Mouse (Mus musculus): ENCODE data around the gene Hoxc8. TPM values are rescaled to one million over a fixed set of nuclear protein-coding genes. Genes with fewer than 3 reads are reported as not detected.

Hoxc8 gene
- total RNA-seq (2021), result not detected

DNA sequence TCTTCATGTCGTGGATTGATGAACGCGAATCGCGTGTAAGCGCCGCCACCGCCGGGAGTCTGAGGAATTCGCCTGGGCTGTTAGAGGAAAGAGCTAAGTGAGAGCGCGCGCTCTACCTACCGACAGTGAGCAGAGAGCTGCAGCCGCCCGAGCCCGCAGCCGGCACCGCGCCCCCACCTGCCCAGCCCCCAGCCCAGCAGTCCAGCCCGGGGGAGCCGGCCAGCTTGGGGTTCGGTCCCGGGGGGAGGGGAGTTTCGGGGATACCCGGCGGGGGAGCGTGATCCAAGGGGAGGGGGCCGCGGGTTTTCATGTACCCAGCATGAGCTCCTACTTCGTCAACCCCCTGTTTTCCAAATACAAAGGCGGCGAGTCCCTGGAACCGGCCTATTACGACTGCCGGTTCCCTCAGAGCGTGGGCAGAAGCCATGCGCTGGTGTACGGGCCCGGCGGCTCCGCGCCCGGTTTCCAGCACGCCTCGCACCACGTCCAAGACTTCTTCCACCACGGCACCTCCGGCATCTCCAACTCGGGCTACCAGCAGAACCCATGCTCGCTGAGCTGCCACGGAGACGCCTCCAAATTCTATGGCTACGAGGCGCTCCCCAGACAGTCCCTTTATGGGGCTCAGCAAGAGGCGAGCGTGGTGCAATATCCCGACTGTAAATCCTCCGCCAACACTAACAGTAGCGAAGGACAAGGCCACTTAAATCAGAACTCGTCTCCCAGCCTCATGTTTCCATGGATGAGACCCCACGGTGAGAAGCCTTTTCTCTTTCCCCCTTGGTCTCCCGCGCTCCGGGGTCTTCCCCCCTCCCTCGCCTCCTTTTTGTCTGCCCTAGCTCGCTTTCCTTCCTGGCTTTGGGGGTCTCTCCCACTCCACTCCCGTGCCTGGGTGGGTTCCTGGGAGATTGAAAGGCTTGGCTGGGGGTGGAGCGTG, at the start of gene Hoxc8:
Hoxc8 (plus strand) TSS at position 147 of the 937 bp plus-strand sequence.
- intact Hi-C loops (cut with DNase I), result loop anchor here (5.0 kb wide), 1 partner anchor 317 kb away; no protein-coding TSS in a partner anchor

GRCm38 (mm10) chr15:102942739-102943467, 47.5 kb upstream of the Hoxc8 start:
- DNase-seq, result no peak
- intact Hi-C loops (cut with DNase I), result no loop called here

More for the DNA sequence above, at the start of gene Hoxc8:
- no peak for DNase-seq

DNA sequence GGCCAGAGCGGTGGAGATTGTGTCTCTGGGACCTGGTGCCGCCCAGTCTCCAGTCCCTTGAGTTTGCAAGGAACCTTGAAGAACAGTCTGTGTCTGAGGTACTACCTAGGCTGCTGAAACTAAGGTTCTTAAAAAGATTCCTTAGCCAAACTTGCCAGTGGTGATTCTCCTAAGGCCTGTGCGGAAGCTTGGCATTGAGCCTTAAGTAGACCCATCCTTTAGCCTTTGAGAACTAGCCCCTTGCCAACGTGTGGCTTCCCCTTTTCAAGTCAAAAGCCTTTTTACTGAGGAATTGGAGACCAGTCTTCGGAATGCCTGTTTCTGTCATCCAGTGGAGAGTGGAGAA, 47.0 kb upstream of the Hoxc8 start:
- DNase-seq, result no peak
- intact Hi-C loops (cut with DNase I), result no loop called here

DNA sequence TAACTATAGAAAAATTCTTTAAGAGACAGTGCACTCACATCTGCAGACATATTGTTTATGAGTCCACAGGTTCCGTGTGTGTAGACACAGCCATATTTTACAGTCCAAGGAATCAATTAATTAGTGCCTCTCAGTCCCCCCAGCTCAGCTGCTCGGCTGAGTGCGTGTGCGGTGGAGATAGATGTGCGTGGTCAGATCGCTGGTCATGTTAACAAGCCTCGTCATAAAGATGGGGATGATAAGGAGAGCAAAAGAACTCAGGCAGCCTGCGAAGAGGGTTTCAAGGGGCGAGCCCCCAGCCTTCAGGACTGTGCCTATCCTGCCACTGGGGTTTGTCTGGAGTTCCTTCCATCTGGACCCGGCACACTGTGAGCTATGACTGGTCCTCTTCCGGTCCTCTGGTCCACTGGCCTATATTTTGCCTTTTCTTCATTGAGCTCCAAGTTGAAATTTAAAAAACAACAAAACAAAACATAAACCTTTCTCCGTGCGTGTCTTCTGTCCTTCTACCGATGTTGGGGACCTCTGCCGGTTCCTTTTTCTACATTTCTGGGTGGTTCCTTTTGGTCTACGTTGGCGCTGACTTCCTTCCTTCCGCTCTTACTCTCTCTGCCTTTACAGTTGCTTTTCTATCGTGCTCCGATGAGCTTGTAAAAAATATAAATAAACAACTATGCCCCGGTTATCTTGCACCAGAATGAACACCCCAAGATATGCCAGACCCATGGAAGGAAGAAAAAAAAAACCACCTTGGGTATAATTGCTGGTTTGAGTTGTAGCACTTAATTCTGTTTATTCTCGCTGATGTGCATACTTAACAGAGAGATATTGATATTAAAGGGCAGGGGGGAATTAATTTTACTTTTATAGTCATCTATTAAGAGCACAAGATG, 45.0 kb upstream of the Hoxc8 start:
- DNase-seq, result no peak
- intact Hi-C loops (cut with DNase I), result no loop called here

DNA sequence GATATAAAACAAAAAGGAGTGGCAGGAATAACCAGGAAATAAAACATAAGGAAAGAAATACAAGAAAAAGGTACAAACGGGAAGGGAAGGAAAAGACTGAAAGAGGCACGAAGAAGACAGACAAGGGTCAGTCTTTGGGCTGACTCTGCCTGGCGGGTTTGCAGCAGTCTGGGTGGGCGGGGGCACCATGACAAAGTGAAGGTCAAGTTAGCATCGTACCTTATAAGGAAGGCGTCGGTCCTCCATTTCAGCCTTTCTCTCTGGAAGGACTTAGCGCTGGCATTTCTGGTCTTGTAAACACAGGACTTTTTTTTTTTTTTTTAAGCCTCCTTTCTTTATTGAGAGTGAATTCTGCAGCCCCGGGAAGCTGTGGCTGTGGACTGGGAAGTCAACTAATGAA, 43.1 kb upstream of the Hoxc8 start:
- no peak for DNase-seq
- intact Hi-C loops (cut with DNase I), result no loop called here

GRCm38 (mm10) chr15:102948842-102949241, 41.6 kb upstream of the Hoxc8 start:
- DNase-seq, result no peak
- intact Hi-C loops (cut with DNase I), result no loop called here

DNA sequence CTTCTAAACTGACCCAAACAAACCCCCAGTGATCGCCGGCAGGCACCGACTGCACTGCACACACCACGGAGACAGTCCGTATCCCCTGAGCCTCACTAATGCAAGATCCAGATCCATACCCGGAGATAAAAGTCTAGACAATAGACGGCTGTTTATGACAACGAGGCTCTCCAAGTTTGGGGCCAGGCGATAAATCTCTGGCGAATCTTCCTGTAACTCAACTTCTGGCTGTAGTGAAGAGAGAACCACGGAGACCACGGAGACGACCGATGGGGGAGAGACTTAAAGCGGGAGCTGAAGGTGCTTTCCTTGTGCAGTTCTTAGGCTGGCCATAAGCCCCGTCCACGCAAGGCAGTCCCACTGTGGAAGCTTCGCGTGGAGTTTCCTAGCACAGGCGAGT, 40.7 kb upstream of the Hoxc8 start:
- intact Hi-C loops (cut with DNase I), result no loop called here
- no peak for DNase-seq

DNA sequence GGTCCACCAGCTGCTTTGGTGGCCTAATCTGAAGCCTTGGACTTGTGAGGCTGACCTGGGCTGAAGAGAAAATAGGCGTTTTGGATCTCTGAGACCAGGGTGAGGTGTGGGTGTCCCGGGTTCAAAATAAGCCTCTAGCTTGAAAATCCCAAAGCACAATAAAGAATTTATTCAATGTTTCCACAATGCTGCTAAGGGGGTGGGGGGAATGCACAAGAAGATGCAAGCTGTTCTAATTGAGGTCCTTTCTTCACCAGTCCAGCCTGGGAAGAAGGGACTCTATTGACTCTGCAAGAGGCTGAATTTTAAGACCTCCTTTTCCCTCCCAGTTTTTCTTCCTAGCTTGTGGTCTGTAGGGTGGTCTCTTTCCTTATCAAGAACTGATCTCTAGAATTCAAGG, 39.5 kb upstream of the Hoxc8 start:
- no peak for DNase-seq
- intact Hi-C loops (cut with DNase I), result no loop called here

GRCm38 (mm10) chr15:102953561-102953960, 36.8 kb upstream of the Hoxc8 start:
- intact Hi-C loops (cut with DNase I), result no loop called here
- DNase-seq, result no peak

DNA sequence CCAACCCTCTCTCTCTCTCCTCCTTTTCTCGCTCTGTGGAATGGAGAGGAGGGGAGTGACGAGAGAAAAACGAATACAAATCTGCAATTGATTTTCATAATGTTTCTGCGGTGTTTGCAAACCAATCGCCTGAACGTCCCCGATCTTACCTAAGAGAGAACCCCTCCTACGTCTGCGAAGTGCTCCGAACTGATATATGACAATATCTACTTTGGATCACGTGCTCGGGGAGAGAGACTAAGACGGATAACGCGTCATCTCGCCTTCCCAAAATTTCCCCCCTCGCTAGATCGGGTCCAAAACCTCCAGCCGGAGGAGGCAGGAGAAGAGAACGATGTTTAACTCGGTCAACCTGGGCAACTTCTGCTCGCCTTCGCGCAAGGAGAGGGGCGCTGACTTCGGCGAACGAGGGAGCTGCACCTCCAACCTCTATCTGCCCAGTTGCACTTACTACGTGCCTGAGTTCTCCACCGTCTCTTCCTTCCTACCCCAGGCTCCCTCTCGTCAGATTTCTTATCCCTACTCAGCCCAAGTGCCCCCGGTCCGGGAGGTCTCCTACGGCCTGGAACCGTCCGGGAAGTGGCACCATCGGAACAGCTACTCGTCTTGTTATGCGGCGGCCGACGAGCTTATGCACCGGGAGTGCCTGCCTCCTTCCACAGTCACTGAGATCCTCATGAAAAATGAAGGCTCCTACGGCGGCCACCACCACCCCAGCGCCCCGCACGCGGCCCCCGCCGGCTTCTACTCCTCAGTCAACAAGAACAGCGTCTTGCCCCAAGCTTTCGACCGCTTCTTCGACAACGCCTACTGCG, 36.0 kb upstream of the Hoxc8 start, which contains the start of gene Hoxc11:
Hoxc11 (plus strand) TSS at position 236 of the 815 bp plus-strand sequence.
- intact Hi-C loops (cut with DNase I), result no loop called here
- DNase-seq, result no peak

DNA sequence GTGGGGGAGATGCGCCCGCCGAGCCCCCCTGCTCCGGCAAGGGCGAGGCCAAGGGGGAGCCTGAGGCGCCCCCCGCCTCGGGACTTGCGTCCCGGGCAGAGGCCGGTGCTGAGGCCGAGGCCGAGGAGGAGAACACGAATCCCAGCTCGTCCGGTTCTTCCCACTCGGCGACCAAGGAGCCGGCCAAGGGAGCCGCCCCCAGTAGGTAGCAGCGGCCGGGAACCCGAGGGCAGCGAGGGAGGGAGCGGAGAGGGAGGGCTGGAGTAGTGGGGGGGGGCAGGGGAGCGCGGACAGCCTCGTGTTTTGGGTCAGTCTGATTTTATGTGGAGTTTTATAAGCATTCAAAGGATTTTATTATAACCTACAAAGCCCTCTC, 35.4 kb upstream of the Hoxc8 start:
- no peak for DNase-seq
- intact Hi-C loops (cut with DNase I), result no loop called here

DNA sequence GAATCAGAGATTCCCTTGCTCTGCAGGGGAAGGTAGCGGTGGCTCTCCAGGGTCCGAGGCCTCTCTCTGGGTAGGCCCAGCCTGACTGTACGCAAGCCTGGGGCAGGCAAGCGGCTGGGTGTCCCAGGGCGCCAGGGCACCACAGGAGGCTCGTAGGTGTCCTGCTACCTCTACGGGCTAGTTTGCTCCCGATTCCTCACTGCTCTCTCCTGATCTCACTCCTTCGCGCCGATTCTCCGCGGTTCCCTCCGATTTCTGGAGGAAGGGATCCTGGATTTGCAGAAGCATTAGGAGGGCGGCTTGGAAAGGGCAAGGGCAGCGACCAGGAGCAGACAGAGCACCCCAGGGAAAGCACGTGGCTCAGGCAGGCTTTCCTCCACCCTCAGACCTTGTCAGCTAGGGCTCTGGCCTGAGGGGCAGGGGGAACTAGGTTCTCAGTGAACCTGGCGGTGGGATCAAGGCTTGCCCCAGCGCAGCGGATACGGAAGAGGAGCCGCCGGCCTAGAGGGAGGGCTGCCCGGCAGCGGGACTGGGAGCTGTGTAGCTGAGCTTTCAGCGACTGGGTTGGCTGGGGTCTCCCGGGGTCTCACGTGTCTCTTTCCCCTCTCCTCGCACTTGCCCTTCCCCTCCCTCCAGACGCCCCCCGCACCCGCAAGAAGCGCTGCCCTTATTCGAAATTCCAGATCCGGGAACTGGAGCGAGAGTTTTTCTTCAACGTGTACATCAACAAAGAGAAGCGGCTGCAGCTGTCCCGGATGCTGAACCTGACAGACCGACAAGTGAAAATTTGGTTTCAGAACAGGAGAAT, 34.4 kb upstream of the Hoxc8 start:
- intact Hi-C loops (cut with DNase I), result no loop called here
- no peak for DNase-seq

- no peak for DNase-seq
- intact Hi-C loops (cut with DNase I), result no loop called here
Measured at GRCm38 (mm10) chr15:102956906-102957305, 33.5 kb upstream of the Hoxc8 start.

- intact Hi-C loops (cut with DNase I), result no loop called here
- DNase-seq, result no peak
Measured at GRCm38 (mm10) chr15:102959663-102960191, 30.7 kb upstream of the Hoxc8 start.

GRCm38 (mm10) chr15:102961728-102962127, 28.7 kb upstream of the Hoxc8 start:
- DNase-seq, result no peak
- intact Hi-C loops (cut with DNase I), result no loop called here

- DNase-seq, result no peak
- intact Hi-C loops (cut with DNase I), result no loop called here
Measured at GRCm38 (mm10) chr15:102962492-102962891, 27.9 kb upstream of the Hoxc8 start.

GRCm38 (mm10) chr15:102963259-102963658, 27.1 kb upstream of the Hoxc8 start:
- intact Hi-C loops (cut with DNase I), result no loop called here

GRCm38 (mm10) chr15:102963671-102964640, 26.5 kb upstream of the Hoxc8 start:
- intact Hi-C loops (cut with DNase I), result no loop called here
- no peak for DNase-seq

More at GRCm38 (mm10) chr15:102963259-102963658, 27.1 kb upstream of the Hoxc8 start:
- DNase-seq, result no peak

All from left cerebral cortex, postnatal 4 days (tissue).